Mouse (Mus musculus) bone marrow, adult 2 months (tissue): Measurements from ENCODE around the gene Soat2. TPM values are rescaled to one million over a fixed set of nuclear protein-coding genes. Genes with fewer than 3 reads are reported as not detected.

ENCODE experiments used
- H3K27ac ChIP-seq: fragments of 200-500 bp; 2 replicates; pipeline ENCODE4 v1.5.1; 2012; ENCODE audit warnings: low read depth, mild to moderate bottlenecking, control low read depth, inconsistent platforms, low read length; ENCODE audit not compliant: control insufficient read depth, poor library complexity, insufficient read depth
- H3K4me1 ChIP-seq: fragments of 200-500 bp; 2 replicates; pipeline ENCODE4 v1.6.1; 2011; ENCODE audit warnings: low read length; ENCODE audit not compliant: control insufficient read depth, insufficient read depth
- H3K4me3 ChIP-seq: fragments of 200-500 bp; replicated peaks from 2 replicates; pipeline ENCODE3; 2011; ENCODE audit warnings: mild to moderate bottlenecking, low read depth, low read length, control low read depth; ENCODE audit not compliant: control insufficient read depth
- CTCF ChIP-seq: fragments of 200-500 bp; IDR thresholded peaks from 2 replicates; pipeline ENCODE4 v1.5.1; 2011; ENCODE audit warnings: low read length, control low read depth; ENCODE audit not compliant: control insufficient read depth, insufficient read depth
- POLR2A ChIP-seq: fragments of 200-500 bp; IDR thresholded peaks from 2 replicates; pipeline ENCODE4 v1.6.1; 2011; ENCODE audit warnings: low read depth, mild to moderate bottlenecking, control low read depth, low read length, borderline replicate concordance; ENCODE audit not compliant: control insufficient read depth
- WGBS: fragments of 180-500 bp; shearing (Covaris S2); methylation state at CpG from one replicate; pipeline ENCODE4 v1.1.7; 2018; 5-methylcytosine and 5-hydroxymethylcytosine counted together
- polyA plus RNA-seq: library from polyadenylated mRNA; stranded (reverse); fragments of >200 nt; gene quantifications from 2 replicates; pipeline ENCODE4 v1.2.4, GENCODE M21; 2011; ENCODE audit warnings: low replicate concordance; ENCODE audit not compliant: missing spikeins, insufficient read depth, insufficient read length

Gene Soat2
- polyA plus RNA-seq, result 1.2 and 2.7 TPM in 2 replicates

- WGBS, result 11% methylated on average over 20 of the region's 20 CpGs
- Histone ChIP-seq H3K4me3 (peak within 1 kb of the TSS; percentile 56), H3K4me1 (peaks cover 4% of the 10 kb centered on the region; the same call in 1 of the 2 replicates), H3K27ac (peak within 1 kb of the TSS; percentile 80)
- TF ChIP-seq CTCF, result no peak; the same call in 1 of the 2 replicates
Observed at GRCm38 (mm10) chr15:102150301-102151135, at the start of gene Soat2. Gene Soat2 (plus strand): TSS chr15:102150526.

- no peak overlapping the region for H3K27ac ChIP-seq
- H3K4me3 ChIP-seq, result no peak overlapping the region
- no peak for TF ChIP-seq POLR2A
- no peak for TF ChIP-seq CTCF
- H3K4me1 ChIP-seq, result peaks cover 2% of the 10 kb centered on the region; the same call in 1 of the 2 replicates
- WGBS, result 55% methylated on average over 10 of the region's 10 CpGs
Observed at GRCm38 (mm10) chr15:102100996-102101671, 49.2 kb upstream of the Soat2 start.

- H3K27ac ChIP-seq, result no peak overlapping the region; the same call in 1 of the 2 replicates
- H3K4me3 ChIP-seq, result no peak overlapping the region
- H3K4me1 ChIP-seq, result peaks cover 2% of the 10 kb centered on the region; the same call in 1 of the 2 replicates
- WGBS, result 56% methylated on average over 11 of the region's 11 CpGs
- TF ChIP-seq CTCF (no peak), POLR2A (no peak)
Observed at GRCm38 (mm10) chr15:102101672-102102541, 48.4 kb upstream of the Soat2 start.

GRCm38 (mm10) chr15:102102548-102103121 lies 47.7 kb upstream of the Soat2 start:
- WGBS, result 64% methylated on average over 6 of the region's 6 CpGs
- peak overlapping the region; percentile 20; the same call in 1 of the 2 replicates for H3K27ac ChIP-seq
- H3K4me1 ChIP-seq, result no peaks in the 10 kb centered on the region
- TF ChIP-seq CTCF, result no peak
- no peak for TF ChIP-seq POLR2A
- H3K4me3 ChIP-seq, result no peak overlapping the region

GRCm38 (mm10) chr15:102103371-102103946 lies 46.9 kb upstream of the Soat2 start:
- TF ChIP-seq POLR2A (no peak), CTCF (no peak)
- 84% methylated on average over 14 of the region's 14 CpGs for WGBS
- Histone ChIP-seq H3K4me1 (no peaks in the 10 kb centered on the region), H3K4me3 (no peak overlapping the region), H3K27ac (no peak overlapping the region; the same call in 1 of the 2 replicates)

- TF ChIP-seq CTCF (no peak), POLR2A (no peak)
- H3K4me1 ChIP-seq, result no peaks in the 10 kb centered on the region
- no peak overlapping the region; the same call in 1 of the 2 replicates for H3K27ac ChIP-seq
- 75% methylated on average over 12 of the region's 12 CpGs for WGBS
- H3K4me3 ChIP-seq, result no peak overlapping the region
Observed at GRCm38 (mm10) chr15:102103947-102104555, 46.3 kb upstream of the Soat2 start.

GRCm38 (mm10) chr15:102105360-102105759 lies 45.0 kb upstream of the Soat2 start:
- no peaks in the 10 kb centered on the region for H3K4me1 ChIP-seq
- no peak for TF ChIP-seq POLR2A
- H3K27ac ChIP-seq, result no peak overlapping the region
- no peak overlapping the region for H3K4me3 ChIP-seq
- 7% methylated on average over 5 of the region's 5 CpGs for WGBS
